Mouse (Mus musculus) heart, embryonic 14.5 days (tissue): ENCODE results near the gene Gpat3. TPM values are rescaled to one million over a fixed set of nuclear protein-coding genes. Genes with fewer than 3 reads are reported as not detected.

Experiments
- ATAC-seq: fragments of 200-750 bp; cut with Nextera tagmentation; 2 replicates; pipeline ENCODE4 v1.8.0; 2017; ENCODE audit warnings: low read depth, moderate TSS enrichment; ENCODE audit not compliant: insufficient number of reproducible peaks, insufficient read depth, low FRiP score
- H3K27ac ChIP-seq, 2 experiments: fragments of 200-500 bp in 1 of 2; fragments of 300-500 bp in 1 of 2; sonication (generic) in 1 of 2; replicated peaks in 1 of 2; 2 replicates each; pipeline ENCODE4 v1.5.1; 2012 to 2014; ENCODE audit warnings: low read depth in 2 of 2, low read length in 2 of 2, control low read depth in 1 of 2, mild to moderate bottlenecking in 1 of 2, mixed read lengths in 1 of 2; ENCODE audit not compliant: control insufficient read depth in 1 of 2, insufficient read depth in 1 of 2
- H3K27me3 ChIP-seq: fragments of 300-500 bp; sonication (generic); 2 replicates; pipeline ENCODE4 v1.6.1; 2014; ENCODE audit warnings: mild to moderate bottlenecking, low read length, control low read depth; ENCODE audit not compliant: control insufficient read depth, insufficient read depth
- H3K36me3 ChIP-seq: fragments of 300-500 bp; sonication (generic); 2 replicates; pipeline ENCODE4 v1.6.1; 2014; ENCODE audit warnings: mild to moderate bottlenecking, control low read depth, low read length, mixed read lengths; ENCODE audit not compliant: control insufficient read depth, insufficient read depth
- H3K4me1 ChIP-seq, 2 experiments: fragments of 200-500 bp in 1 of 2; fragments of 300-500 bp in 1 of 2; sonication (generic) in 1 of 2; 2 replicates each; pipeline ENCODE4 v1.6.1; 2012 to 2014; ENCODE audit warnings: low read length in 2 of 2, control low read depth in 1 of 2, mixed read lengths in 1 of 2; ENCODE audit not compliant: control insufficient read depth in 2 of 2, insufficient read depth in 2 of 2
- H3K4me2 ChIP-seq: fragments of 300-500 bp; sonication (generic); 2 replicates; pipeline ENCODE4 v1.6.1; 2014; ENCODE audit warnings: mild to moderate bottlenecking, low read length
- H3K4me3 ChIP-seq, 2 experiments: fragments of 200-500 bp in 1 of 2; fragments of 300-500 bp in 1 of 2; sonication (generic) in 1 of 2; 2 replicates each; pipeline ENCODE4 v1.5.1; 2012 to 2014; ENCODE audit warnings: low read length in 2 of 2, mild to moderate bottlenecking in 2 of 2, control low read depth in 1 of 2, low read depth in 1 of 2, moderate library complexity in 1 of 2; ENCODE audit not compliant: control insufficient read depth in 1 of 2, insufficient read depth in 1 of 2
- H3K9ac ChIP-seq: fragments of 300-500 bp; sonication (generic); 2 replicates; pipeline ENCODE4 v1.6.1; 2014; ENCODE audit warnings: mild to moderate bottlenecking, low read length
- H3K9me3 ChIP-seq: fragments of 300-500 bp; sonication (generic); 2 replicates; pipeline ENCODE4 v1.6.1; 2016; ENCODE audit warnings: low read length, control low read depth; ENCODE audit not compliant: control insufficient read depth
- WGBS: fragments of 180-500 bp; shearing (Covaris S2); extraction: QIAGEN DNeasy Blood & Tissue Kit; methylation state at CpG from one replicate; pipeline ENCODE4 v1.1.7; 2014; 5-methylcytosine and 5-hydroxymethylcytosine counted together
- polyA plus RNA-seq: library from polyadenylated mRNA; unstranded; fragments of >200 nt; fragmentation: Nextera tagmentation; extraction: Ambion mirVana; gene quantifications from 2 replicates; pipeline ENCODE4 v1.2.1, GENCODE M21; 2014

Gpat3 gene
- polyA plus RNA-seq, 1 experiment from 2014 or later: 14.9 TPM

- H3K36me3 ChIP-seq: peaks cover 20% of the 10 kb centered on the region
- peaks cover 0 to 4% of the 10 kb centered on the region in 2 experiments; a peak in 2 of 4 replicates for H3K4me1 ChIP-seq
- H3K9me3 ChIP-seq: peaks cover 5% of the 10 kb centered on the region; the same call in 1 of the 2 replicates
- no peak overlapping the region for H3K27ac ChIP-seq
- no peak overlapping the region for H3K9ac ChIP-seq
- ATAC-seq: no peak
- WGBS: 83% methylated on average over 5 of the region's 5 CpGs
- H3K4me3 ChIP-seq: no peak overlapping the region
- H3K27me3 ChIP-seq: no peaks in the 10 kb centered on the region
- no peak overlapping the region for H3K4me2 ChIP-seq
Measured at GRCm38 (mm10) chr5:100901046-100901445, 55.5 kb downstream of the Gpat3 start.

- H3K4me2 ChIP-seq: no peak overlapping the region
- ATAC-seq: no peak
- H3K9ac ChIP-seq: no peak overlapping the region
- 84% methylated on average over 7 of the region's 7 CpGs for WGBS
- H3K4me1 ChIP-seq: peaks cover 6 to 9% of the 10 kb centered on the region in 2 experiments; a peak in 3 of 4 replicates
- no peaks in the 10 kb centered on the region for H3K27me3 ChIP-seq
- no peaks in the 10 kb centered on the region for H3K36me3 ChIP-seq
- H3K4me3 ChIP-seq: no peak overlapping the region
- H3K9me3 ChIP-seq: no peaks in the 10 kb centered on the region
- H3K27ac ChIP-seq: no peak overlapping the region
Measured at GRCm38 (mm10) chr5:100908478-100908877, 63.0 kb downstream of the Gpat3 start.

- ATAC-seq: no peak
- Histone ChIP-seq H3K27ac (peak overlapping the region in 1 of 2 experiments; percentile 63; a peak in 2 of 4 replicates), H3K27me3 (no peaks in the 10 kb centered on the region)
Measured at GRCm38 (mm10) chr5:100908901-100909300, 63.4 kb downstream of the Gpat3 start.

GRCm38 (mm10) chr5:100909691-100910090 lies 64.2 kb downstream of the Gpat3 start:
- Histone ChIP-seq H3K9ac (0 out of 2 replicates have a peak overlapping the region, but pooled peaks have one; percentile 10), H3K4me2 (peak overlapping the region; percentile 36; the same call in 1 of the 2 replicates), H3K27me3 (no peaks in the 10 kb centered on the region), H3K9me3 (no peaks in the 10 kb centered on the region), H3K27ac (peak overlapping the region; percentile 63 to 83), H3K36me3 (no peaks in the 10 kb centered on the region), H3K4me1 (peaks cover 6 to 9% of the 10 kb centered on the region in 2 experiments; a peak in 3 of 4 replicates), H3K4me3 (no peak overlapping the region)
- WGBS: 31% methylated on average over 11 of the region's 11 CpGs
- peak; percentile 62; the same call in 1 of the 2 replicates for ATAC-seq

More at GRCm38 (mm10) chr5:100908901-100909300, 63.4 kb downstream of the Gpat3 start:
- Histone ChIP-seq H3K36me3 (no peaks in the 10 kb centered on the region), H3K4me1 (peaks cover 6 to 9% of the 10 kb centered on the region in 2 experiments; a peak in 3 of 4 replicates), H3K9me3 (no peaks in the 10 kb centered on the region), H3K4me3 (no peak overlapping the region), H3K9ac (no peak overlapping the region), H3K4me2 (no peak overlapping the region)
- whole genome bisulfite sequencing: 81% methylated on average over 10 of the region's 10 CpGs

GRCm38 (mm10) chr5:100911502-100912097 lies 66.1 kb downstream of the Gpat3 start:
- WGBS: 74% methylated on average over 19 of the region's 19 CpGs
- no peaks in the 10 kb centered on the region for H3K9me3 ChIP-seq
- H3K9ac ChIP-seq: no peak overlapping the region
- no peaks in the 10 kb centered on the region for H3K27me3 ChIP-seq
- ATAC-seq: no peak
- no peaks in the 10 kb centered on the region for H3K36me3 ChIP-seq
- peaks cover 6 to 9% of the 10 kb centered on the region in 2 experiments; a peak in 3 of 4 replicates for H3K4me1 ChIP-seq
- H3K27ac ChIP-seq: no peak overlapping the region
- no peak overlapping the region for H3K4me2 ChIP-seq
- H3K4me3 ChIP-seq: no peak overlapping the region

- H3K27ac ChIP-seq: no peak overlapping the region
- no peak overlapping the region for H3K4me3 ChIP-seq
- H3K4me1 ChIP-seq: peaks cover 6 to 9% of the 10 kb centered on the region in 2 experiments; a peak in 3 of 4 replicates
- H3K9me3 ChIP-seq: no peaks in the 10 kb centered on the region
- H3K9ac ChIP-seq: no peak overlapping the region
- no peaks in the 10 kb centered on the region for H3K27me3 ChIP-seq
- no peak for ATAC-seq
- 77% methylated on average over 7 of the region's 7 CpGs for WGBS
- no peaks in the 10 kb centered on the region for H3K36me3 ChIP-seq
- no peak overlapping the region for H3K4me2 ChIP-seq
Measured at GRCm38 (mm10) chr5:100912366-100912765, 66.9 kb downstream of the Gpat3 start.

- Histone ChIP-seq H3K9ac (no peak overlapping the region), H3K4me1 (peaks cover 6 to 9% of the 10 kb centered on the region in 2 experiments; a peak in 3 of 4 replicates), H3K9me3 (no peaks in the 10 kb centered on the region), H3K4me3 (no peak overlapping the region), H3K4me2 (no peak overlapping the region), H3K36me3 (no peaks in the 10 kb centered on the region), H3K27ac (no peak overlapping the region), H3K27me3 (no peaks in the 10 kb centered on the region)
- WGBS: 61% methylated on average over 9 of the region's 9 CpGs
- ATAC-seq: no peak
Measured at GRCm38 (mm10) chr5:100913274-100913673, 67.8 kb downstream of the Gpat3 start.
